ENCODE assay signal across 9 mouse cellular contexts in genomic region chr15:91502661-91503060, GRCm38 (mm10).
DNase-seq lines count a peak whose midpoint lies in the region; ATAC-seq and TF ChIP-seq lines count a peak whose summit lies in the region.
"Had no signal": no experiment of that assay in that cellular context is flagged by ENCODE, and none has a peak within 500 bp of the region (broad histone marks: within the 10 kb centered on the region; RNA-seq: fewer than 3 reads in every experiment).

No protein-coding gene starts in this region.

- H3K36me3 ChIP-seq in hindbrain, embryonic 13.5 days: no peaks in the 10 kb centered on the region
- H3K36me3 ChIP-seq in hindbrain, embryonic 11.5 days (ENCODE audit: control insufficient read depth, insufficient read depth, low read length): no peaks in the 10 kb centered on the region
- H3K36me3 ChIP-seq in forebrain, postnatal 0 days (ENCODE audit: insufficient read depth): no peaks in the 10 kb centered on the region
- H3K36me3 ChIP-seq in neural tube, embryonic 14.5 days (ENCODE audit: control insufficient read depth, insufficient read depth, low read length): no peaks in the 10 kb centered on the region

- intact Hi-C loops in heart, postnatal 10 days (cut with DNase I): no loop called here

- no peaks in the 10 kb centered on the region for H3K9me3 ChIP-seq in hindbrain, embryonic 13.5 days
- no peaks in the 10 kb centered on the region for H3K9me3 ChIP-seq in hindbrain, embryonic 11.5 days (ENCODE audit: control insufficient read depth, low read length)
- no peaks in the 10 kb centered on the region for H3K9me3 ChIP-seq in forebrain, postnatal 0 days (ENCODE audit: low read length)
- H3K9me3 ChIP-seq in neural tube, embryonic 14.5 days (ENCODE audit: control insufficient read depth, low read length): no peaks in the 10 kb centered on the region

- ATAC-seq in hindbrain, embryonic 13.5 days (ENCODE audit: low FRiP score): peak; percentile 74
- no peak for ATAC-seq in hindbrain, embryonic 11.5 days (ENCODE audit: low FRiP score)
- ATAC-seq in forebrain, postnatal 0 days: peak; percentile 73; the same call in 1 of the 2 replicates
- peak; percentile 77; the same call in 1 of the 2 replicates for ATAC-seq in neural tube, embryonic 14.5 days (ENCODE audit: low read depth)

- TF ChIP-seq CTCF in forebrain, postnatal 0 days (IDR thresholded peaks at IDR 0.05; ENCODE audit: low read depth): no peak

- H3K27ac ChIP-seq in hindbrain, embryonic 13.5 days: peak overlapping the region; percentile 49; the same call in 1 of the 2 replicates
- H3K27ac ChIP-seq in hindbrain, embryonic 11.5 days (ENCODE audit: low read depth, low read length): no peak overlapping the region
- H3K27ac ChIP-seq in forebrain, postnatal 0 days (ENCODE audit: low read depth, low read length): no peak overlapping the region
- no peak overlapping the region for H3K27ac ChIP-seq in neural tube, embryonic 14.5 days (ENCODE audit: low read depth, low read length)

- H3K4me2 ChIP-seq in hindbrain, embryonic 13.5 days: no peak overlapping the region
- no peak overlapping the region for H3K4me2 ChIP-seq in hindbrain, embryonic 11.5 days (replicated peaks; ENCODE audit: low read depth, low read length)
- no peak overlapping the region for H3K4me2 ChIP-seq in forebrain, postnatal 0 days (ENCODE audit: low read depth)
- H3K4me2 ChIP-seq in neural tube, embryonic 14.5 days (ENCODE audit: low read depth, low read length): no peak overlapping the region

- WGBS in hindbrain, embryonic 13.5 days: 33% methylated on average over 1 of the region's 1 CpGs
- WGBS in hindbrain, embryonic 11.5 days: 72% methylated on average over 1 of the region's 1 CpGs
- 11% methylated on average over 1 of the region's 1 CpGs for WGBS in forebrain, postnatal 0 days
- WGBS in neural tube, embryonic 14.5 days: 25% methylated on average over 1 of the region's 1 CpGs

- DNase-seq in hindbrain, embryonic 11.5 days (ENCODE audit: low spot score): no peak
- DNase-seq in ovary, postnatal 10 days (ENCODE audit: low spot score): peak; percentile 2
- no peak for DNase-seq in ovary, adult 18-20 months (ENCODE audit: low spot score)
- DNase-seq in forebrain, postnatal 0 days: peak; percentile 59
- no peak for DNase-seq in heart, postnatal 10 days
- DNase-seq in ovary, postnatal 14 days (ENCODE audit: low spot score): no peak
- DNase-seq: thymus, adult 2 months had no signal

- H3K27me3 ChIP-seq in hindbrain, embryonic 13.5 days: no peaks in the 10 kb centered on the region
- no peaks in the 10 kb centered on the region for H3K27me3 ChIP-seq in hindbrain, embryonic 11.5 days (ENCODE audit: control insufficient read depth, insufficient read depth, low read length)
- H3K27me3 ChIP-seq in forebrain, postnatal 0 days (ENCODE audit: insufficient read depth, low read length): no peaks in the 10 kb centered on the region
- no peaks in the 10 kb centered on the region for H3K27me3 ChIP-seq in neural tube, embryonic 14.5 days (ENCODE audit: control insufficient read depth, insufficient read depth, low read length)

- H3K9ac ChIP-seq in hindbrain, embryonic 13.5 days: no peak overlapping the region
- no peak overlapping the region for H3K9ac ChIP-seq in hindbrain, embryonic 11.5 days (ENCODE audit: low read depth, low read length)
- H3K9ac ChIP-seq in forebrain, postnatal 0 days: no peak overlapping the region
- no peak overlapping the region for H3K9ac ChIP-seq in neural tube, embryonic 14.5 days (replicated peaks; ENCODE audit: low read depth, low read length)

- H3K4me1 ChIP-seq in hindbrain, embryonic 13.5 days (replicated peaks): peaks cover 21% of the 10 kb centered on the region
- no peaks in the 10 kb centered on the region for H3K4me1 ChIP-seq in hindbrain, embryonic 11.5 days (replicated peaks; ENCODE audit: control insufficient read depth, insufficient read depth, low read length)
- H3K4me1 ChIP-seq in forebrain, postnatal 0 days (ENCODE audit: insufficient read depth): 0 out of 2 replicates have a peak, but pooled peaks cover 6% of the 10 kb centered on the region
- H3K4me1 ChIP-seq in neural tube, embryonic 14.5 days (ENCODE audit: control insufficient read depth, insufficient read depth, low read length): peaks cover 17% of the 10 kb centered on the region

- no peak overlapping the region for H3K4me3 ChIP-seq in hindbrain, embryonic 13.5 days
- H3K4me3 ChIP-seq in hindbrain, embryonic 11.5 days (ENCODE audit: low read depth, low read length): no peak overlapping the region
- H3K4me3 ChIP-seq in forebrain, postnatal 0 days (ENCODE audit: low read depth, low read length): no peak overlapping the region
- no peak overlapping the region for H3K4me3 ChIP-seq in neural tube, embryonic 14.5 days (ENCODE audit: low read depth, low read length)

Comparison
In these comparisons a context has a peak if more than half of its experiments do, and no peak if none do; other contexts are left out.
1. DNase-seq: peak in ovary, postnatal 10 days (single experiment) and forebrain, postnatal 0 days (single experiment); none in hindbrain, embryonic 11.5 days (single experiment), ovary, adult 18-20 months (single experiment), heart, postnatal 10 days (0 of 2) and ovary, postnatal 14 days (single experiment).